Mouse (Mus musculus): ENCODE results near the gene Asf1b.
"Not testable (repeated sequence)": the region's sequence is repeated elsewhere in the genome, so short reads cannot be mapped to it uniquely, and the experiment has no call there.

The Asf1b gene

DNA sequence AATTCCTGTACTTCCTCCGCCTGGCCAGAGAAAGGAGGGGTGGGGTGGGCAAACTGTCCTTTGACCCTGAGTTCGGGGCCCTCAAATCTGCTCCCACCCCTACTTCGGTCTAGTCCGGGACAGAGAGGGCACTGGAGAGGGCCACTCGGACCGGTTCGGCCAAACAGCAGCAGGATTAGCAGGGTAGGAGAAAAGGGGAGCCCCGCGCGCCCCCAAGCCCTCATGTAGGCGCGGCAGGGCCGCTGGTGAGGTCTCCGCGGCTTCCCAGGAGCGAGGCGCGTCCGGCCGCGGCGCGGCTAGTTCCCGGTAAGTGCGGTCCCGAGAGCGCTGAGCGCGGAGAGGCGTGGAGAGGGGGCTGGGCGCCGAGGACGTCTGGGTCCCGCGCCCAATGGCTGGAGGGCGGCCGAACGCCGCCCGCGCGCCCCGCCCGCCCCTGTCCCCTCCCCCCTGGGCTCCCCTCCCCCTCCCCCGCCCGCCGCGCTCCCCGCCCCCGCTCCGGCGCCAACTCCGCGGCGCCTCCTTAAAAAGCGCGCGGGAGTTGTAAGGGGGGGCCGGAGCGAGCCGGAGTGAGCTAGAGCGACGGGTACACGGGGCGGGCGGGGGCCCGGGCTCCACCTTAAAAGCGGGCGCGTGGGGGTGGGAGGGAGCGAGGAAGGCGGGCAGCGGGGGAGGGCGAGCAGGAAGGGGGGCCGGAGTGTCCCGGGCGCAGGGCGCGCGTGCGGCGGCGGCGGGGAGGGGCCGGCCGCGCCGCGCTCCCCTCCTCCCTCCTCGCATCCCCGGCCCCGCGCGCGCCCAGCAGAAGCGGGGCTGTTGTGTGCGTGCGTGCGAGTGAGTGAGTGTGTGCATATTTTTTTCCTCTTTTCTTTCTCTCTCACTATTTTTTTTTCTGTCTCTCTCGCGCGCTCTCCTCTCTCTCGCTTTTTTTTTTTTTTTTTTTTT lies 41.5 kb downstream of the Asf1b start:
- DNase-seq (ENCODE audit: low spot score in 2 of 2), result peak; percentile 89 to 90

DNA sequence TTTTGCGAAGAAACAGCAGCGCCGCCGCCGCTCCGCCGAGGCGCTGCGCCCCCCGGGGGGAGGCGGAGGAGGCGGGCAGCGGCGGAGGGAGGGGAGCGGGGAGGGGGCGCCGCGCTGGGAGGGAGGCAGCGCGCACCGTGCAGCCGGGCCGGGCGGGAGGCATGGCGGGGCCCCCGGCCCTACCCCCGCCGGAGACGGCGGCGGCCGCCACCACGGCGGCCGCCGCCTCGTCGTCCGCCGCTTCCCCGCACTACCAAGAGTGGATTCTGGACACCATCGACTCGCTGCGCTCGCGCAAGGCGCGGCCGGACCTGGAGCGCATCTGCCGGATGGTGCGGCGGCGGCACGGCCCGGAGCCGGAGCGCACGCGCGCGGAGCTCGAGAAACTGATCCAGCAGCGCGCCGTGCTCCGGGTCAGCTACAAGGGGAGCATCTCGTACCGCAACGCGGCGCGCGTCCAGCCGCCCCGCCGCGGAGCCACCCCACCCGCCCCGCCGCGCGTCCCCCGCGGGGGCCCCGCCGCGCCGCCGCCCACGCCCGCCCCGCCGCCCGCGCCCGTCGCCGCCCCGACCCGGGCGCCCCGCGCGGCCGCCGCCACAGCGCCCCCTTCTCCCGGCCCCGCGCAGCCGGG lies 42.3 kb downstream of the Asf1b start, which contains the start of gene Samd1:
Gene Samd1, plus strand, starts transcription at position 162 of the 631 bp plus-strand sequence.
- DNase-seq (ENCODE audit: low spot score in 2 of 2), result no peak

DNA sequence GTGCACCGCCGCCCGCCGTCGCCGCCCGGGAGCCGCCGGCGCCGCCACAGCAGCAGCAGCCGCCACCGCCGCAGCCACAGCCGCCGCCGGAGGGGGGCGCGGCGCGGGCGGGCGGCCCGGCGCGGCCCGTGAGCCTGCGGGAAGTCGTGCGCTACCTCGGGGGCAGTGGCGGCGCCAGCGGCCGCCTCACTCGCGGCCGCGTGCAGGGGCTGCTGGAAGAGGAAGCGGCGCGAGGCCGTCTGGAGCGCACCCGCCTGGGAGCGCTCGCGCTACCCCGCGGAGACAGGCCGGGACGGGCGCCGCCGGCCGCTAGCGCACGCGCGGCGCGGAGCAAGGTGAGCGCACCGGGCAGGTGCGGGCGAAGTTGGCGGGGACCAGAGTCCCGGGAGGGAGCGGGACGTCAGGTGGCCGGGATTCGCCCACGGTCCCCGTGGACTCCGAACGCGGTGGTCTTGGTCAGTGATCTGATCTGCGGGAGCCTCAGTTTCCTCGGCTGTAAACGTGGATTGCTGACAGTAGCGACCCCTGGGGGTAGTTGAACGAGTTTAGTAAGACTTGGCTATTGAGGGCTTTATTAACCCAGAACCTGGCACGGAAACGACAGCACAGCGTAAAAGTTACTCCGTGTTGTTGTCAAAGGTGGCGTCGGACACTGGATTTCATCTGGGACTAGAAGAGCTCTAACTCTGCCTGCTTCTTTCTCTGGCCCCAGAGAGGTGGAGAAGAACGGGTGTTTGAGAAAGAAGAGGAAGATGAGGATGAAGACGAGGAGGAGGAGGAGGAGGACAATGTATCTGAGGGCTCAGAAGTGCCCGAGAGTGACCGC lies 43.1 kb downstream of the Asf1b start:
- no peak for DNase-seq (ENCODE audit: low spot score in 2 of 2)

DNA sequence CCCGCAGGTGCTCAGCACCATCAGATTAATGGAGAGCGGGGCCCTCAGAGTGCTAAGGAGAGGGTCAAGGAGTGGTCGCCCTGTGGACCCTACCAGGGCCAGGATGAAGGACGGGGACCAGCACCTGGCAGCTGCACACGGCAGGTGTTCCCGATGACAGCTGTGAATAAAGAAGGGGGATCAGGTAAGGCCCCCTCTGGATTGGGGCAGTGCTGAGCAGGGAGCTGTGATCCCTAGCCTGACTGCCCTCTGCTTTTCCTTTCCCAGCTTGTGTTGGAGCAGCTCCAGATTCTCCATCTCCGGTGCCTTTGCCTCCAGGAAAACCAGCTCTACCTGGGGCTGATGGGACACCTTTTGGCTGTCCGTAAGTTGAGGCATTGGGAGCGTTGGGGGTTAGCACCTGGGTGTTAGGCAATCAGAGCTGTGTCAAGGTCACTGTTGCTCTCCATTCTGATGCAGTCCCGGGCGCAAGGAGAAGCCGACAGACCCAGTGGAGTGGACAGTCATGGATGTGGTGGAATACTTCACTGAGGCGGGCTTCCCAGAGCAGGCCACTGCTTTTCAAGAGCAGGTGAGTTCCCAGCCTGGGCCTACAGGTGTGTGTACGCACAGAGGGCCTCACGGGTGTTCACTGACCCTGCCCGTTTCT lies 43.9 kb downstream of the Asf1b start:
- no peak for DNase-seq (ENCODE audit: low spot score in 2 of 2)

DNA sequence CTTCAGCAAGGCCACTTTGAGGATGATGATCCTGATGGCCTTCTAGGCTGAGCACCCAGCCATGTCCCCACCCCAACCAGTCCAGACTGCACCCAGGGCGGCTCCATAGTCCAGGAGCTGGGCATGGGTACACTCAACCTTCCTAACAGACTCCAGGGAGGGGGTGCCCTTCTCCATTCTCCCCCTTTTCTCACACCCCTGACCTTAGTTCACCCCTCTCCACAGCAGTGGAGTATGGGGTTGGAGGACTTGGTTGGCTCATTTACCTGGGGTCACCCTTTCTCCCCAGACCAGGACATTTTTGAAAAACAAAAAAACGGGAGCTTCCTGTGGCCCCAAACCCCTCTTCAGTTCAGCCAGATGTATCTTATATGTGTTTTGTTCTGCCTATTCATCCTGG lies 44.5 kb downstream of the Asf1b start:
- DNase-seq (ENCODE audit: low spot score in 2 of 2), result no peak

DNA sequence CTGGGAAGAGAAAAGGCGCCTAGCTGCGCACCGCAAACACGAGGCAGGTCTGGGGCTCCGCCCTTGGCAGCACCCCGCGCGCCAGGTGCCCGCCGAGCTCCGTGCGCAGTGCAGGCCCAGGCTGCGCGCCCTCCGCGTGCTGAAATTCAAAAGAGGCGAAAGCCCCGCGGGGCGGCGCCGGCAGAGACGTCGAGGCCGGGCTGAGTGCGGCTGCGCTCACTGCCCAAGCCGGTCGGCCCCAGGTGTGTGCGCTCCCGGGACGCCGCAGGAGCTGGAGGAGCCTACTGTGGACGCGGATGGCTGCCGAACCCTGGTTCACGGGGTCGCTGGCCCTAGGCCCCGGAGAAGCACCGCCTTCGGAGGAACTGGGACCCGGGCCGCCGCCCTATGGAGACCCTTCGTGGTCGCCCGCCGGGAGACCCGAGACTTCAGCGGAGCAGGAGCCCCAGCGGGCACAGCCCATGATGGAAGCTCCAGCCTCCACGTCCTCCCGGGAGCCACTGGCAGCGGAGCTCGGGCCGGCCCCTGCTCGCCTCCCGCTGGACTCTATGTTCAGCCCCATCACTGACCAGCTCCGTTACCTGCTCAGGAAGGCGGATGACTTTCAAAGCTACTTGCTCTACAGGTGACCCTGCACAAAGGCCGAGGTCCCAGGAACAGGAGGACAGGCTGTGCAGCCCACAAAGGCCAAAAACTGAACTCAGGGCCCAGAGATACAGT lies 46.1 kb downstream of the Asf1b start, which contains the start of gene 1700067K01Rik:
Gene 1700067K01Rik, plus strand, starts transcription at position 222 of the 720 bp plus-strand sequence.
- no peak for DNase-seq (ENCODE audit: low spot score in 2 of 2)

DNA sequence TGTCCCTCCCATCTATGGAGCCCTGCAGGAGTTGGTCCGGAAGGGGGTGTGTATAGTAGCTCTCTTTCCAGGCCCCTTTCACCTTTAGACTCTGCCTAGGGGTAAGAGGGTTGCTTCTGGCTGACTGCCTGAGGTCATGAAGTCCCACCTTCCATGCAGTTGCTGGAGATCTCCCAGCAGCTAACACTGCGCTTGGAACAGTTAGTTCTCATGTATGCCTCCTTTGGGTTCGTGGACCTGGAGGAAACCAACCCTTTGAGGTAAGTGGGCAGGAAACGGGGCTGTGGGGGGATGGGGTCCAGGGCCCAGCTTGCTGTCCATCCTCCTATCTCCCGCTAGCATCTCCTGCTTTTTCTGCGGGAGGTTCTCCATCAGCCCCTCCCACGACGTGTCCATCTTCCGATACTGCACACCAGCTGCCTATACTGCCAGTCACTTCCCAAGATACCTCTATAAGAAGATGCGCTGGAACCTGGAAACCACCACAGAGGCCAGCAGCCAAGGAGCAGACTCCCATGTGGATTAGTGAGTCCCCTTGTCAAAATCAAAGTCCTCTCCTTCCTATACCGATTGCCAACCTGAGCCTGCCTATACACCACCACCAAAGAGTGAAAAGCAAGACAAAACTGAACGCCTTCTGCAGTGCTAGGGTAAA lies 47.8 kb downstream of the Asf1b start:
- no peak for DNase-seq (ENCODE audit: low spot score in 2 of 2)

DNA sequence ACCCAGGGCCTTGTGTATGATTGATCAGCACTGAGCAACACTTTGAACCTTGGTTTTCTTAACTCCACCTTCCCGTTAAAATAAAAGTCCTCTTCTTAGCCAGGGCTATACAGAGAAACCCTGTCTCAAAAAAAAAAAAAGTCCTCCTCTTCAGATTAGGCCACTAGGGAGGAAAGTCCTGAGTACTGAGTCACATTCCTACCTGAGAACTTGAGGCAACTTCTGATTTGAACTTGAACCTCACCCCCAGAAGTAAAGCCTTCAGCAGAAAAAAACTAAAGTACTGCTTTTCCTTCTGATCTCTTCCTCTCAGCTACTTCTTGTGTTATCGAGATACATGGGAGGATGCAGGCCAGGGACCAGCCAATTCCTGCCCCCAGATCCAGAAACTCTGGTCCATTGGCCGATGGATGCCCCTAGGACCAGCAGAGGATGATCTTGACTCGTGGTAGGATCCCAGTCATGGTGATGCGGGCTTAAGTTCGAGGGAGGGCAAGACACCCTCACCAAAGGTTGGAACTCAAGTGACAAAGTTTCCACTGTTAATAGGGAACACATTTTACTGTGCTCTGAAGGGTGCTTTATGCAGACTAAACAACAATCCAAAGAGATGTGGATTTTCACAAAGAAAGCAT lies 48.4 kb downstream of the Asf1b start:
- DNase-seq (ENCODE audit: low spot score in 2 of 2), result no peak

DNA sequence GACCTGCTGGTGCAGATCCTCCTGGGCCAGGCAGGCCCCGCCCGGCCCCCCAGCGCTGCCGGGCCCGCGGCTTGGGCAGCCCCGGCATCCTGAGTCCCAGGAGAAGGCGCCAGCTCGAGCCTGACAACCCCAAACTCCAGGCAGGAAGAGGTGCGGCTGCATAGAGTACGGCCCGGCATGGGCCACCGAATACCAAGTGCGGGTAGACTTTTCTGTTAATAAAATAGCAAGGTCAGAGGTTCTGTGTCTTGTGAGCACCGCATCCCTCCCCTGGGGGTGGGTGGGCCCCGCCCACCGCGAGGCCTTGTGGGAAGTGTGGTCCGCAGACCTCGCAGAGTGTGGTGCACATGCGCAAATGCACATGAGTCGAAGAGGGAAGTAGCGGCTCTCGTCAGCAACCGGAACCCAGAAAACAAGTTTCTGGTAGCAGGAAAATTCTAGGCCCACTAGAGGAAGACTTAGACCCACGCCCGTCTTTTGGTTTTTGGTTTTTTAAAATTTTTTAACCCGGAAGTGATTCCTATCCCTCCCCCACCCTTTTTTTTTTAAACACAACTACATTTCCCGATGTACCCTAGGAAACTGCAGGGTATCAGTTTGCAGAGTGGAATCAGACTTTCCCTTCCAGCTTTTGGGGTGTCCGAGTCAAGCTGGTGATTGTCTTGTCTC lies 49.4 kb downstream of the Asf1b start:
- DNase-seq (ENCODE audit: low spot score in 2 of 2), result peak; percentile 94 to 95

DNA sequence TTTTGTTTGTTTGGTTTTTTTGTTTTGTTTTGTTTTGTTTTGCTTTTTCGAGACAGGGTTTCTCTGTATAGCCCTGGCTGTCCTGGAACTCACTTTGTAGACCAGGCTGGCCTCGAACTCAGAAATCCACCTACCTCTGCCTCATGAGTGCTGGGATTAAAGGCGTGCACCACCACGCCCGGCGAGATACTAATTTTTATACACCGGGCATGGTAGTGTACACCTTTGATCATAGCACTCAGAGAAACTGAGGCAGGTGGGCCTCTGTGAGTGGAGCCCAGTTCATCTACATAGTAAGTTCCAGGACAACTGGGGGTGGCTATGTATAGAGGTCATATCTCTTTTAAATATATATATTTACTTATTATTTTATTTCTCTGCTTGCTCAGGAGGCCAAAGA lies 50.2 kb downstream of the Asf1b start:
- DNase-seq (ENCODE audit: low spot score in 2 of 2), result not testable (repeated sequence)

DNA sequence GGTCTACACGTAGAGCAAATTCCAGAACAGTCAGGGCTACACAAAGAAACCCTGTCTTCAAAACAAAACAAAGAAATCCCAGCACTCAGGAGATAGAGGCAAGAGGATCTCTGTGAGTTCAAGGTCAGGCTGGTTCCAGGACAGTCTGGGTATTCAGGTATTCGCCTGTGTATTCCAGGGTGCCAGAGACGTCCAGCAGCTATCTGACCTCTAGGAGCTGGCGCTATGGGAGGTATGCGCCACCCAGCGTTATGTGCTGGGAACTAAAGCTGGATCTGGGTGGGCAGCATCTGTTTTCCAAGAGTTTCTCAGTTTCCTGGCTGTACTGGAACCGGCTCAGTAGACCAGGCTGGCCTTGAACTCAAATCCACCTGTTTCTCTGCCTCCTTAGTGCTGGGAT lies 53.1 kb downstream of the Asf1b start:
- DNase-seq (ENCODE audit: low spot score in 2 of 2), result no peak

DNA sequence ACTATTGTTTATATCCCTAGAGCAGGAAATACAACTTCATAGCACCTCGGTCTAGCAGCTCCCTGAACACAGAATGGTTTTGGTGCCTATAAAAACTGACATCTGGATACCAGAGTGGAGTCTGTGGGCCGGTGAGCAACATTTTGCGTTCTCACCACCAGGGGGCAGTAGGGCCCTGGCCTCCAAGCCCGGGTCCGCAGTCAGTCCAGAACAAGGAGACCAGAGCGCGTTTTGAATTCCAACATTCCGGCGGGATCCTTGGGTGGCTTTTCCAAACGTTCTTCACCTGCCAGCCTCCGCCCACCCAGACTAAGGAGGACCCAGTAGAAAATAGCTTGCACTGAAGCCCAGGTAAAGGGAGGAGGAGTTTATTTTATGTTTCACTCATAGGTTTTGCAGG lies 54.6 kb downstream of the Asf1b start:
- DNase-seq (ENCODE audit: low spot score in 2 of 2), result peak; percentile 79 to 86

DNA sequence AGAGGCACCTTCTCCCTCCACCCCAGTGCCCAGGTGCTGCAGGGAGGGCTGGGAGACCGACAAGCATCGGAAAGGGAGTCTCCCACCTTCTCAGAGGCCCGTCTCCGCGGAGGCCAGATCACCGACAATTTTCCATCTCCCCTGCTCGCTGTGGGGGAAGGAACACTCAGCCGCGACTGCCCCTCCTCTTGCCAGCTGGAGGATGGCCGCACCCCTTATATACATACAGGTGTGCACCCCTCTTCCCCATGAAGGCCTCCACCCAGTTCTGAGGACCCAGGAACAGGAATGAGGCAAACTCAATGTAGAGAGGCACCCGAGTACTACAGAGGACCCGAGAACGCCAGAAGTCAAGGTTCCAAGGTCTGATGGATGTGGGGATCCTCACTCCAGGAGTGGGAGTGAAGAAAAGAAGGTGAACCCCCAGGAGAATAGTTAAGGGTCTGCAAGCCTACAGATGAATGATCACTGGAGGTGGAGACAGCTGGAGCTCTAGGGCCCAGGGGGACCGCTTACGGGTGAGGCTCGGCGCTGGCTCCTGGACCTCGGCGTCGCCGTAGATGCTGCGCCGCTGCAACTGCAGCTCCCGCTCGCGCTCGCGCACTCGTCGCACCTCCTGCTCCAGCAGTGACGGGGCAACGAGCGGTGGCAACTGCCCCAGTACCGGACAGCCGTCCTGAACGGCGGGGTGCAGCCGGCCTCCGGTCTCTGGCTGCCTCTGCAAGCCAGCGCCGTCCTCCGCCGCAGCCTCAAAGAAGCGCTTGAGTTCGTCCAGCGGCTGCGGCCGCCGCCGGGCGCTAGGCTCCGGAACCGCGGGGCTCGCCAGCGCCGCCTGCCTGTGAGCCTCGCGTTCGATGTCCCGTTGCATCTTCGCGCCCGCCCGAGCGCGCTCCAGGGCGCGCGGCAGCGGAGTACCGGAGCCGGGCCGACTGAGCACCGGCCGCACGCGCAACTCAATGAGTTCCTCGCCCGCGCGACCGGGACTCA lies 55.6 kb downstream of the Asf1b start:
- DNase-seq (ENCODE audit: low spot score in 2 of 2), result peak in 1 of 2 experiments; percentile 73

DNA sequence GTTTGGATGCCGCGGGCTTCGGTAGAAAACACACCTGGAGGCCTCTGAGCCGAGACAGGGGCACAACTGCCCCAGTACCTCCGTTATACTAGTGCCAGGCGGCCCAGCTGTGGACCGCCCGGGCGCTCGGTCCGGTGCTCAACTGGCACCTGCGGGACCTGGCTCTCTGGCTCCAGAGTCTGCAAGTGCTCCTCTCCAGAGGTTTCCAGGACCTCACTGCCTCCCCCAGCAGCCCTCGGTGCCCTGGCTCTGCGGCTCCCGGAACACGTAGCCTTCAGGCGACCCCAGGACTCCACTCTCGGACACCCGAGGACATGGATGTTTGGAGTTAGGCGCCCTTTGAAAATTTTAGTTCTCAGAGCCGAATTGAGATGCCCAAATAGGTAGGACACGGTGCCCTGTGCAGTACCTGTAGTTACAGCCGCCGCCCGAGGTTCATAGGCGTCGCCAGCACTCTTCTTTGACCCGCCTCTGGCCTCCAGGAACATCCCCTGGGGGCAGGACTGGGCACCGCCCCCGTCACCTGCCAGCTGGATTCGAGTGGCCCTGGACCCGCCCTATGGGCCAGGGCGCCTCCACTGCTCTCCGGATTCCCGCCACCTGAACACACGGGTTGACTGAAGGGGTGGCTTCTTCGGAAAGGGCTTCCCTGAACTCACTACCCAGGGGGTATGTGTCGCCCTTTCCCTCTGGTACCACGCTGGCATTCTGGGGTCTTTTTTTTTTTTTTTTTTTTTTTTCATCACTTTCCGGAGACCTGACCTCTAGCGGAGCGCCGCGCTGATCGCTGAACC lies 56.6 kb downstream of the Asf1b start, which contains the start of gene 2210011C24Rik:
Gene 2210011C24Rik, minus strand, starts transcription at position 467 of the 794 bp plus-strand sequence.
- DNase-seq (ENCODE audit: low spot score in 2 of 2), result no peak

DNA sequence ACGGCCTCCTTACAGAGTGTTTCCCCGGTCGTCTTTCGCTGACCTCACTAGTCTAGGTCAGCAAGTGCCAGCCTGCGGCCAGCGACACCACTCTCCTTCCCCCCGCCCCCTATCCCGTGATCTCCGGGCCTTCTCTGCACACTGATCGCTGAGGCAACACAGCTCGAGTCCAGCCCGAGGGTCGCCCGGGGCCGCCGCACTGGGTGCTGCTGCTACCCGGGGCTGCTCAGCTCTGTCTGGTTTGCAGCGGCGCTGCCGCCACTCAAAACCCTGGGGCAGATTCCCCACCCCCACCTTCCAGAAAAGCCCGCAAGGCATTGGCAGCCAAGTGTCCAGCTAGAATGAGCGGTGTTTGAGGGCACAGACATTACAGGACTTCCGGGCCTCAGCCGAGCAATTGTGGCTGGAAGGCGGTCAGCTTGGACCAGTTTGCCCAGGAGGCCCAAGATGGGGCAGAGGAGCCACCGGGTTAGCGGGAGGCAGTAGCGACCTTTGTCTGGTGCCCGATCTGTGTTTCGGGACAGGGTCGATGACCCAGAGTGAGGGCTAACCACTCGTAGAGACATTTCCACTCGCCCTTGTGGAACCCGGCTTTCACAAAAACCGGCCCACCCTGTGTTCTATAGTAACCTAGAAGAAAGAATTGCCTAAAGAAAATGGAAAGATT lies 57.3 kb downstream of the Asf1b start:
- no peak for DNase-seq (ENCODE audit: low spot score in 2 of 2)

DNA sequence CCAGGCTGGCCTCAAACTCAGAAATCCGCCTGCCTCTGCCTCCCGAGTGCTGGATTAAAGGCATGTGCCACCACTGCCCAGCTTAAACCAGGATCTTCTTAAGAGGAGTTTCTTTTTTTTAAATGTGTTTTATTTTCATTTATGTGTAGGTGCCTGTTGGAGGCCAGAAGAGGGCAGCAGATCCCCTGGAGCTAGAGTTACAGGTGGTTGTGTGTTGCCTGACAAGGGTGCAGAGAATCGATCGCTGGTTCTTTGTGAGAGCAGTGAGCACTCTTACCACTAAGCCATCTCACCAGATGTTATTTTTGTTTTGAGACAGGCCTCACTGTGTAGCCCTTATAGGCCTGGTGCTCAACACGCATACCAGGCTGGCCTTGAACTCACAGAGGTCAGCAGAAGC lies 60.5 kb downstream of the Asf1b start:
- no peak for DNase-seq (ENCODE audit: low spot score in 2 of 2)

DNA sequence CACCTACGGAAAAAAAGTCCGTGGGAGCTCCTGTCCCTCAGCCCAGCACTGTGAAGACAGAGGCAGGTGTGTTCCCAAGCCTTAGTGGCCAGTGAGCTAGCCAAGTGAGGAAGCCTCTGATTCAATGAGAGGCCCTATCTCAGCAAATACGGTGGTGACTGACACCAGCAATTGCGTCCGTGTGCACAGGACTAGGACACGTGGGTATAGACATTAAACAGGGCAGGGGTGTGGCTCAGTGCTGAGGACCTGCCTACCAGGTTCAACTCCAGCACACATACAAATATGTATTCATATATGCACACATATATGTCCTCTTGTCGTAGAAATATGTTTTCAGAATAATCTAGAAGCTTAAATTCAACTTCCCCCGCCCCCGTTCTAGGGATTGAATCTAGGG lies 64.4 kb downstream of the Asf1b start:
- DNase-seq (ENCODE audit: low spot score in 2 of 2), result no peak

Measured in heart, adult 9 months (tissue).